Mouse (Mus musculus): ENCODE measurements at regions not wholly inside any gene's neighbourhood (a gene's known extent, or its start where the extent isn't known, plus 50 kb on each side); places are given as distances from the start of the nearest gene placed in this dataset.

GRCm38 (mm10) chr16:86816763-86817593 is 537.0 kb upstream of the N6amt1 start:
- H3K27ac ChIP-seq: 0 out of 2 replicates have a peak overlapping the region, but pooled peaks have one; percentile 20
- 44% methylated on average over 8 of the region's 8 CpGs for WGBS (ENCODE audit: insufficient replicate concordance)

GRCm38 (mm10) chr16:86816006-86816405 is 538.0 kb upstream of the N6amt1 start:
- no peak for ATAC-seq

More at GRCm38 (mm10) chr16:86816763-86817593, 537.0 kb upstream of the N6amt1 start:
- ATAC-seq: peak; percentile 68
- Histone ChIP-seq H3K36me3 (no peaks in the 10 kb centered on the region), H3K4me3 (no peak overlapping the region), H3K9me3 (replicated peaks) (0 out of 2 replicates have a peak, but pooled peaks cover 5% of the 10 kb centered on the region), H3K27me3 (replicated peaks) (no peaks in the 10 kb centered on the region), H3K4me2 (peak overlapping the region; percentile 22; the same call in 1 of the 2 replicates), H3K9ac (no peak overlapping the region), H3K4me1 (no peaks in the 10 kb centered on the region)

GRCm38 (mm10) chr16:86812692-86813091 is 541.3 kb upstream of the N6amt1 start:
- no peak overlapping the region for H3K9ac ChIP-seq
- H3K27ac ChIP-seq: no peak overlapping the region
- no peak for ATAC-seq
- H3K4me2 ChIP-seq: no peak overlapping the region
- no peak overlapping the region for H3K4me3 ChIP-seq
- no peaks in the 10 kb centered on the region for H3K4me1 ChIP-seq
- no peaks in the 10 kb centered on the region for H3K27me3 ChIP-seq (replicated peaks)
- no peaks in the 10 kb centered on the region for H3K36me3 ChIP-seq
- 0 out of 2 replicates have a peak, but pooled peaks cover 5% of the 10 kb centered on the region for H3K9me3 ChIP-seq (replicated peaks)
- WGBS (ENCODE audit: insufficient replicate concordance): 63% methylated on average over 5 of the region's 5 CpGs

More at GRCm38 (mm10) chr16:86816006-86816405, 538.0 kb upstream of the N6amt1 start:
- Histone ChIP-seq H3K9me3 (replicated peaks) (0 out of 2 replicates have a peak, but pooled peaks cover 5% of the 10 kb centered on the region), H3K4me2 (no peak overlapping the region), H3K27ac (no peak overlapping the region), H3K27me3 (replicated peaks) (no peaks in the 10 kb centered on the region), H3K4me1 (no peaks in the 10 kb centered on the region), H3K36me3 (no peaks in the 10 kb centered on the region), H3K9ac (no peak overlapping the region), H3K4me3 (no peak overlapping the region)
- 55% methylated on average over 2 of the region's 2 CpGs for WGBS (ENCODE audit: insufficient replicate concordance)

- Histone ChIP-seq H3K4me3 (no peak overlapping the region), H3K4me2 (no peak overlapping the region), H3K9ac (no peak overlapping the region), H3K4me1 (no peaks in the 10 kb centered on the region), H3K27me3 (replicated peaks) (no peaks in the 10 kb centered on the region), H3K36me3 (no peaks in the 10 kb centered on the region), H3K27ac (no peak overlapping the region), H3K9me3 (replicated peaks) (no peaks in the 10 kb centered on the region)
- WGBS (ENCODE audit: insufficient replicate concordance): 59% methylated on average over 5 of the region's 5 CpGs
- ATAC-seq: no peak
Measured at GRCm38 (mm10) chr16:86808644-86809324, 545.2 kb upstream of the N6amt1 start.

- no peaks in the 10 kb centered on the region for H3K36me3 ChIP-seq
- H3K4me2 ChIP-seq: no peak overlapping the region
- H3K9ac ChIP-seq: no peak overlapping the region
- H3K9me3 ChIP-seq (replicated peaks): no peaks in the 10 kb centered on the region
- WGBS (ENCODE audit: insufficient replicate concordance): 58% methylated on average over 2 of the region's 2 CpGs
- H3K27me3 ChIP-seq (replicated peaks): no peaks in the 10 kb centered on the region
- H3K4me3 ChIP-seq: no peak overlapping the region
- ATAC-seq: no peak
- no peak overlapping the region for H3K27ac ChIP-seq
- no peaks in the 10 kb centered on the region for H3K4me1 ChIP-seq
Measured at GRCm38 (mm10) chr16:86806374-86806773, 547.6 kb upstream of the N6amt1 start.

- 56% methylated on average over 2 of the region's 2 CpGs for WGBS (ENCODE audit: insufficient replicate concordance)
- H3K4me3 ChIP-seq: no peak overlapping the region
- no peak overlapping the region for H3K9ac ChIP-seq
- no peaks in the 10 kb centered on the region for H3K27me3 ChIP-seq (replicated peaks)
- no peaks in the 10 kb centered on the region for H3K9me3 ChIP-seq (replicated peaks)
- H3K4me1 ChIP-seq: no peaks in the 10 kb centered on the region
- ATAC-seq: no peak
- H3K27ac ChIP-seq: no peak overlapping the region
- no peaks in the 10 kb centered on the region for H3K36me3 ChIP-seq
- no peak overlapping the region for H3K4me2 ChIP-seq
Measured at GRCm38 (mm10) chr16:86776086-86776485, 577.9 kb upstream of the N6amt1 start.

GRCm38 (mm10) chr16:86772586-86772985 is 581.4 kb upstream of the N6amt1 start:
- no peak for ATAC-seq
- Histone ChIP-seq H3K4me1 (no peaks in the 10 kb centered on the region), H3K9ac (no peak overlapping the region), H3K36me3 (no peaks in the 10 kb centered on the region), H3K27ac (no peak overlapping the region), H3K9me3 (replicated peaks) (no peaks in the 10 kb centered on the region), H3K27me3 (replicated peaks) (no peaks in the 10 kb centered on the region), H3K4me3 (no peak overlapping the region), H3K4me2 (no peak overlapping the region)
- whole genome bisulfite sequencing (ENCODE audit: insufficient replicate concordance): 17% methylated on average over 1 of the region's 1 CpGs

GRCm38 (mm10) chr16:86768912-86769311 is 585.1 kb upstream of the N6amt1 start:
- Histone ChIP-seq H3K9me3 (replicated peaks) (no peaks in the 10 kb centered on the region), H3K27me3 (replicated peaks) (no peaks in the 10 kb centered on the region), H3K9ac (no peak overlapping the region), H3K4me1 (no peaks in the 10 kb centered on the region), H3K4me3 (no peak overlapping the region), H3K4me2 (no peak overlapping the region), H3K36me3 (no peaks in the 10 kb centered on the region), H3K27ac (no peak overlapping the region)
- ATAC-seq: no peak
- 78% methylated on average over 3 of the region's 3 CpGs for WGBS (ENCODE audit: insufficient replicate concordance)

GRCm38 (mm10) chr16:86768355-86768754 is 585.6 kb upstream of the N6amt1 start:
- ATAC-seq: no peak
- 66% methylated on average over 3 of the region's 3 CpGs for WGBS (ENCODE audit: insufficient replicate concordance)
- H3K36me3 ChIP-seq: no peaks in the 10 kb centered on the region
- H3K4me2 ChIP-seq: no peak overlapping the region
- H3K9me3 ChIP-seq (replicated peaks): no peaks in the 10 kb centered on the region
- H3K27me3 ChIP-seq (replicated peaks): no peaks in the 10 kb centered on the region
- H3K4me1 ChIP-seq: no peaks in the 10 kb centered on the region
- no peak overlapping the region for H3K9ac ChIP-seq
- no peak overlapping the region for H3K27ac ChIP-seq
- H3K4me3 ChIP-seq: no peak overlapping the region

- no peaks in the 10 kb centered on the region for H3K36me3 ChIP-seq
- 77% methylated on average over 8 of the region's 8 CpGs for WGBS (ENCODE audit: insufficient replicate concordance)
- no peak for ATAC-seq
- no peak overlapping the region for H3K9ac ChIP-seq
- no peaks in the 10 kb centered on the region for H3K4me1 ChIP-seq
- no peak overlapping the region for H3K4me2 ChIP-seq
- no peak overlapping the region for H3K4me3 ChIP-seq
- H3K9me3 ChIP-seq (replicated peaks): no peaks in the 10 kb centered on the region
- H3K27me3 ChIP-seq (replicated peaks): no peaks in the 10 kb centered on the region
- H3K27ac ChIP-seq: no peak overlapping the region
Measured at GRCm38 (mm10) chr16:86765974-86766373, 588.0 kb upstream of the N6amt1 start.

- 54% methylated on average over 5 of the region's 5 CpGs for WGBS (ENCODE audit: insufficient replicate concordance)
- Histone ChIP-seq H3K27me3 (replicated peaks) (no peaks in the 10 kb centered on the region), H3K27ac (no peak overlapping the region), H3K36me3 (no peaks in the 10 kb centered on the region), H3K9me3 (replicated peaks) (no peaks in the 10 kb centered on the region), H3K9ac (no peak overlapping the region), H3K4me1 (no peaks in the 10 kb centered on the region), H3K4me3 (no peak overlapping the region), H3K4me2 (no peak overlapping the region)
- ATAC-seq: no peak
Measured at GRCm38 (mm10) chr16:86741236-86741635, 612.7 kb upstream of the N6amt1 start.

Measured in liver, embryonic 12.5 days (tissue).